Mouse (Mus musculus): ENCODE results near the gene Olfr507. TPM values are rescaled to one million over a fixed set of nuclear protein-coding genes. Genes with fewer than 3 reads are reported as not detected.
"Not testable (repeated sequence)": the region's sequence is repeated elsewhere in the genome, so short reads cannot be mapped to it uniquely, and the experiment has no call there.

Olfr507 gene
- total RNA-seq (2021), result not detected
- polyA plus RNA-seq (2012; rRNA removed), result not detected in 2 replicates
- long read RNA-seq, result 0 reads

- no peak for DNase-seq
Measured at GRCm38 (mm10) chr7:108621514-108621913, at the start of gene Olfr507. Olfr507 (plus strand) TSS chr7:108621814.

GRCm38 (mm10) chr7:108589797-108590196 lies 31.8 kb upstream of the Olfr507 start:
- no peak for DNase-seq

GRCm38 (mm10) chr7:108601916-108602315 lies 19.7 kb upstream of the Olfr507 start:
- DNase-seq, result not testable (repeated sequence)

- DNase-seq, result no peak
Measured at GRCm38 (mm10) chr7:108610487-108610886, 11.1 kb upstream of the Olfr507 start, which contains the start of gene Olfr506. Olfr506 (plus strand) TSS chr7:108610787.

- no peak for DNase-seq
Measured at GRCm38 (mm10) chr7:108614110-108614509, 7.5 kb upstream of the Olfr507 start.

GRCm38 (mm10) chr7:108616781-108617180 lies 4.8 kb upstream of the Olfr507 start:
- not testable (repeated sequence) for DNase-seq

GRCm38 (mm10) chr7:108629694-108630093 lies 8.1 kb downstream of the Olfr507 start, which contains the start of gene Olfr508:
Olfr508 (plus strand) TSS chr7:108629994.
- no peak for DNase-seq

GRCm38 (mm10) chr7:108651806-108652205 lies 30.2 kb downstream of the Olfr507 start, which contains the start of gene Olfr509:
Olfr509 (minus strand) TSS chr7:108651906.
- DNase-seq, result no peak

GRCm38 (mm10) chr7:108662419-108662818 lies 40.8 kb downstream of the Olfr507 start:
- no peak for DNase-seq

- no peak for DNase-seq
Measured at GRCm38 (mm10) chr7:108666118-108666517, 44.5 kb downstream of the Olfr507 start, which contains the start of gene Olfr510. Olfr510 (plus strand) TSS chr7:108666418.

- DNase-seq, result no peak
Measured at GRCm38 (mm10) chr7:108671058-108671457, 49.4 kb downstream of the Olfr507 start.

Other genes with a start within 250 kb of the Olfr507 start
- not detected for gene Olfr495, start 228.6 kb upstream of the Olfr507 start, total RNA-seq (2021)
- not detected in 2 replicates for gene Olfr495, start 228.6 kb upstream of the Olfr507 start, polyA plus RNA-seq (2012; rRNA removed)
- gene Olfr497, start 201.4 kb upstream of the Olfr507 start, total RNA-seq (2021), result not detected
- not detected in 2 replicates for gene Olfr497, start 201.4 kb upstream of the Olfr507 start, polyA plus RNA-seq (2012; rRNA removed)
- gene Olfr498, start 156.5 kb upstream of the Olfr507 start, total RNA-seq (2021), result not detected
- gene Olfr498, start 156.5 kb upstream of the Olfr507 start, polyA plus RNA-seq (2012; rRNA removed), result not detected in 2 replicates
- not detected for gene Olfr502, start 96.7 kb upstream of the Olfr507 start, total RNA-seq (2021)
- gene Olfr502, start 96.7 kb upstream of the Olfr507 start, polyA plus RNA-seq (2012; rRNA removed), result not detected in 2 replicates
- not detected for gene Olfr503, start 77.3 kb upstream of the Olfr507 start, total RNA-seq (2021)
- not detected in 2 replicates for gene Olfr503, start 77.3 kb upstream of the Olfr507 start, polyA plus RNA-seq (2012; rRNA removed)
- not detected for gene Olfr504, start 56.0 kb upstream of the Olfr507 start, total RNA-seq (2021)
- not detected in 2 replicates for gene Olfr504, start 56.0 kb upstream of the Olfr507 start, polyA plus RNA-seq (2012; rRNA removed)
- not detected for gene Olfr506, start 11.0 kb upstream of the Olfr507 start, total RNA-seq (2021)
- gene Olfr506, start 11.0 kb upstream of the Olfr507 start, polyA plus RNA-seq (2012; rRNA removed), result not detected in 2 replicates
- not detected for gene Olfr508, start 8.2 kb downstream of the Olfr507 start, total RNA-seq (2021)
- gene Olfr508, start 8.2 kb downstream of the Olfr507 start, polyA plus RNA-seq (2012; rRNA removed), result not detected in 2 replicates
- gene Olfr509, start 30.1 kb downstream of the Olfr507 start, total RNA-seq (2021), result not detected
- gene Olfr509, start 30.1 kb downstream of the Olfr507 start, polyA plus RNA-seq (2012; rRNA removed), result not detected in 2 replicates
- not detected for gene Olfr510, start 44.6 kb downstream of the Olfr507 start, total RNA-seq (2021)
- gene Olfr510, start 44.6 kb downstream of the Olfr507 start, polyA plus RNA-seq (2012; rRNA removed), result not detected in 2 replicates
- gene Olfr512, start 91.5 kb downstream of the Olfr507 start, total RNA-seq (2021), result not detected
- gene Olfr512, start 91.5 kb downstream of the Olfr507 start, polyA plus RNA-seq (2012; rRNA removed), result not detected in 2 replicates
- gene Olfr513, start 129.2 kb downstream of the Olfr507 start, total RNA-seq (2021), result not detected
- not detected in 2 replicates for gene Olfr513, start 129.2 kb downstream of the Olfr507 start, polyA plus RNA-seq (2012; rRNA removed)
- not detected for gene Olfr514, start 204.2 kb downstream of the Olfr507 start, total RNA-seq (2021)
- not detected in 2 replicates for gene Olfr514, start 204.2 kb downstream of the Olfr507 start, polyA plus RNA-seq (2012; rRNA removed)
- gene Olfr516, start 228.7 kb downstream of the Olfr507 start, total RNA-seq (2021), result not detected
- not detected in 2 replicates for gene Olfr516, start 228.7 kb downstream of the Olfr507 start, polyA plus RNA-seq (2012; rRNA removed)

Measured in adrenal gland, adult 2 months (tissue).